9 mouse cellular contexts compared by ENCODE assay signal in genomic region chr1:135615715-135616641, GRCm38 (mm10). TPM values are rescaled to one million over a fixed set of nuclear protein-coding genes. Genes with fewer than 3 reads are reported as not detected.
DNase-seq lines count a peak whose midpoint lies in the region; ATAC-seq and TF ChIP-seq lines count a peak whose summit lies in the region.
"Had no signal": no experiment of that assay in that cellular context is flagged by ENCODE, and none has a peak within 500 bp of the region (broad histone marks: within the 10 kb centered on the region; RNA-seq: fewer than 3 reads in every experiment).

No protein-coding gene starts in this region.

- intact Hi-C loops in heart, postnatal 10 days (cut with DNase I): loop anchor here (5.0 kb wide), 1 partner anchor 51 kb away; no protein-coding TSS in a partner anchor

- TF ChIP-seq POLR2A in MEL (IDR thresholded peaks at IDR 0.05; ENCODE audit: control insufficient read depth in 1 of 2, insufficient read depth in 1 of 2, low read depth in 1 of 2, low read length in 2 of 2, poor library complexity in 1 of 2): no peak

- H3K4me1 ChIP-seq in MEL (ENCODE audit: control insufficient read depth in 1 of 2, insufficient read depth in 2 of 2, low read length in 2 of 2): 0 out of 4 replicates have a peak, but pooled peaks cover 0 to 2% of the 10 kb centered on the region in 2 experiments
- H3K4me1 ChIP-seq in forebrain, embryonic 15.5 days: peaks cover 27% of the 10 kb centered on the region

- no peak overlapping the region for H3K27ac ChIP-seq in MEL (ENCODE audit: control insufficient read depth, low read depth, low read length)
- peak overlapping the region; percentile 32; the same call in 1 of the 2 replicates for H3K27ac ChIP-seq in forebrain, embryonic 15.5 days (replicated peaks)
- H3K27ac ChIP-seq: embryonic facial prominence, embryonic 15.5 days had no signal

- H3K27me3 ChIP-seq in MEL (ENCODE audit: control insufficient read depth in 1 of 2, insufficient read depth in 2 of 2, low read length in 2 of 2): no peaks in the 10 kb centered on the region
- H3K27me3 ChIP-seq in forebrain, embryonic 15.5 days: no peaks in the 10 kb centered on the region
- H3K27me3 ChIP-seq: embryonic facial prominence, embryonic 15.5 days had no signal

- H3K4me2 ChIP-seq in forebrain, embryonic 15.5 days (replicated peaks): peak overlapping the region; percentile 5; the same call in 1 of the 2 replicates
- H3K4me2 ChIP-seq: embryonic facial prominence, embryonic 15.5 days had no signal

- no peak for TF ChIP-seq RAD21 in MEL (IDR thresholded peaks at IDR 0.05; ENCODE audit: low read depth, low read length)

- H3K79me2 ChIP-seq in MEL (ENCODE audit: control insufficient read depth, insufficient read depth, low read length, poor library complexity): no peaks in the 10 kb centered on the region

- H3K9ac ChIP-seq in MEL (ENCODE audit: control insufficient read depth, low read depth, low read length, poor library complexity, severe bottlenecking): no peak overlapping the region
- H3K9ac ChIP-seq in forebrain, embryonic 15.5 days (replicated peaks): no peak overlapping the region
- H3K9ac ChIP-seq: embryonic facial prominence, embryonic 15.5 days had no signal

- no peaks in the 10 kb centered on the region for H3K9me3 ChIP-seq in MEL (replicated peaks; ENCODE audit: insufficient read depth, low read length)
- no peaks in the 10 kb centered on the region for H3K9me3 ChIP-seq in forebrain, embryonic 15.5 days
- H3K9me3 ChIP-seq: embryonic facial prominence, embryonic 15.5 days had no signal

- TF ChIP-seq CTCF in MEL (IDR thresholded peaks at IDR 0.05 in 2 of 3, conservative IDR thresholded peaks at IDR 0.05 in 1 of 3; ENCODE audit: control insufficient read depth in 1 of 3, insufficient read depth in 1 of 3, low read depth in 2 of 3, low read length in 3 of 3, poor library complexity in 1 of 3, severe bottlenecking in 1 of 3): no peak

- TF ChIP-seq EP300 in MEL (IDR thresholded peaks at IDR 0.05; ENCODE audit: low read depth in 1 of 2, low read length in 2 of 2): no peak

- DNase-seq in MEL (ENCODE audit: low read depth, low spot score): peak; percentile 73
- peak; percentile 24 for DNase-seq in c-Kit-positive CD71-positive TER-119-positive erythroid progenitor cells, embryonic 14.5 days (ENCODE audit: low spot score)
- peak; percentile 86 to 89 for DNase-seq in heart, postnatal 10 days
- peak; percentile 44 to 81 for DNase-seq in kidney, postnatal 36 days
- DNase-seq in lung, postnatal 36 days: peak; percentile 67
- peak; percentile 81 for DNase-seq in retina, embryonic 14.5 days (ENCODE audit: low spot score)
- DNase-seq in urinary bladder, postnatal 36 days (ENCODE audit: low spot score in 2 of 2): peak; percentile 46 to 76

- peaks cover 0 to 3% of the 10 kb centered on the region in 2 experiments; a peak in 1 of 4 replicates for H3K36me3 ChIP-seq in MEL (ENCODE audit: control insufficient read depth in 1 of 2, insufficient read depth in 2 of 2, low read length in 2 of 2)
- no peaks in the 10 kb centered on the region for H3K36me3 ChIP-seq in forebrain, embryonic 15.5 days
- H3K36me3 ChIP-seq: embryonic facial prominence, embryonic 15.5 days had no signal

- H3K4me3 ChIP-seq in MEL (ENCODE audit: control insufficient read depth in 1 of 2, insufficient read depth in 1 of 2, low read depth in 2 of 2, low read length in 2 of 2): no peak overlapping the region
- no peak overlapping the region for H3K4me3 ChIP-seq in forebrain, embryonic 15.5 days
- H3K4me3 ChIP-seq: embryonic facial prominence, embryonic 15.5 days had no signal

- 13% methylated on average over 20 of the region's 20 CpGs for WGBS in forebrain, embryonic 15.5 days

- peak; percentile 82 for ATAC-seq in forebrain, embryonic 15.5 days (replicated peaks)

TF ChIP-seq in MEL, 35 proteins besides CTCF, POLR2A, EP300 and RAD21:
- TF ChIP-seq SIN3A (IDR thresholded peaks at IDR 0.05; ENCODE audit: low read length) (peak; percentile 68), ZMIZ1 (IDR thresholded peaks at IDR 0.05; ENCODE audit: low read depth, low read length) (no peak), MXI1 (IDR thresholded peaks at IDR 0.05; ENCODE audit: low read depth, low read length) (peak; percentile 43; the same call in 1 of the 2 replicates)

RNA-seq across cellular contexts. Expression of gene Nav1, which starts 8.9 kb away (rescaled TPM):
- 0.65 and 0.89 TPM in 2 replicates for total RNA-seq in MEL (2012; rRNA removed)
- 1 to 10 TPM in 1 of 2 experiments, not detected in 1; 9.6 TPM for polyA plus RNA-seq in MEL (2012; ENCODE audit: insufficient read depth in 1 of 2, insufficient read length in 2 of 2, low read depth in 1 of 2, low replicate concordance in 2 of 2, missing spikeins in 1 of 2)
- polyA plus RNA-seq in forebrain, embryonic 15.5 days (2015; fragmentation: Nextera tagmentation; extraction: Ambion mirVana): 48.1 and 51.1 TPM in 2 replicates
- 10 to 100 TPM; 34.3 to 42.8 TPM for total RNA-seq in heart, postnatal 10 days (2021)

Comparison
In these comparisons a context has a peak if more than half of its experiments do, and no peak if none do; other contexts are left out.
1. DNase-seq: peak in every context shown above with its lines; median percentile 88 in heart, postnatal 10 days; 81 in retina, embryonic 14.5 days; 73 in MEL; 67 in lung, postnatal 36 days; 62 in kidney, postnatal 36 days; 61 in urinary bladder, postnatal 36 days; 24 in c-Kit-positive CD71-positive TER-119-positive erythroid progenitor cells, embryonic 14.5 days.
2. RNA of gene Nav1, which starts 8.9 kb away (total RNA-seq): 34.3 to 42.8 TPM in heart, postnatal 10 days; 0.65 to 0.89 TPM in MEL; every median in the first group is over 10 times any median in the second.